Mouse (Mus musculus): ENCODE results near the gene Dnajc9. TPM values are rescaled to one million over a fixed set of nuclear protein-coding genes. Genes with fewer than 3 reads are reported as not detected.

Dnajc9 gene
- polyA plus RNA-seq, 1 experiment from 2014 or later, result 158 TPM

DNA sequence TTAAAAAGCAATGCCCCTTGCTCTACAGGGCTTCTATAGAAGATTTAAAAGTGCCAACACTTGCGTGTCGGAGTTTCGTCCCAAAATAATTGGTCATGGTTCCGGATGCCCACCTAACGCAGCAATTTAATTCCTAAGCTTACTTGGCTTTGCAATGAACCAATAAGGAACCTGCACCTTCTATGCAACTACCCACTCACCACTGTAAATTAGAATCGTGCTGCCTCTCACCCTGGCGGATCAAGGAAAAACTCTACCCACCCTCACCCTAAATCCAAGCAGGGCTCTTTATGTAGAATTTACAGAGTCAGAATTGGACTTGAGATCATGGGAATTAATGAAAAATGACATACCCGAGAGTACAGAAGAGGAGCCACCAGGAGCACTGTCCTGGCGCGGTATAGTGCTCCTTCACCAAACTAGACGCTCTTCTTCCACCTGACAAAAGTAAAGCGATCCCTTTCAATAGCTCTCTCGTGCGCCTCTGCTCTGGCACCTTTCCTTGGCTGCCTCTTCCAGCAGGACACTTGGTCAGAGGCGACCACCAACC lies 41.2 kb downstream of the Dnajc9 start:
- H3K27me3 ChIP-seq, result no peaks in the 10 kb centered on the region
- H3K4me3 ChIP-seq, result peak overlapping the region; percentile 73
- H3K27ac ChIP-seq, result peak overlapping the region; percentile 90
- H3K9me3 ChIP-seq (replicated peaks), result no peaks in the 10 kb centered on the region
- peak overlapping the region; percentile 73 for H3K4me2 ChIP-seq (replicated peaks)
- peak; percentile 49 for ATAC-seq (ENCODE audit: low FRiP score)
- WGBS, result 5% methylated on average over 15 of the region's 15 CpGs
- H3K4me1 ChIP-seq, result peaks cover 16% of the 10 kb centered on the region
- peaks cover 28% of the 10 kb centered on the region for H3K36me3 ChIP-seq
- peak overlapping the region; percentile 73 for H3K9ac ChIP-seq

DNA sequence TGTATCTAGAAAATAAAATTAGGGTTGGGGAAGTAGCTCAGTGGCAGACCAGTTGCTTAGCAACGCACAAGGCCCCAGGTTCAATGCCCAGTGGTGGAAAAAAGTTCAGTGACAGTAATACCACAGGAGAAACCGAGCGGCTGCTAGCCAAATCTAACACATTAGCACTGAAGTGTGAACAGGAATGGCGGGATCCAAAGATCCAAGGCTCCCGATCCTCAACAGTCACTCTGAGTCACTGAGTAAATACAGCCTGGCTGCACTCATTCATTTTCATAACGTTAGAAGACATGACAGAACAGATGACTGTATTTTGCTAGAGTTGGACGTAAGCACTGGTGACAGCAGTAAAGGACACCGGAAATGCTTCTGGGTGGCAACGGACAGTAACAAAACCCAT lies 42.8 kb downstream of the Dnajc9 start:
- Histone ChIP-seq H3K4me3 (no peak overlapping the region), H3K27ac (no peak overlapping the region), H3K4me1 (peaks cover 16% of the 10 kb centered on the region), H3K27me3 (no peaks in the 10 kb centered on the region), H3K9ac (no peak overlapping the region), H3K36me3 (peaks cover 30% of the 10 kb centered on the region), H3K4me2 (replicated peaks) (no peak overlapping the region), H3K9me3 (replicated peaks) (no peaks in the 10 kb centered on the region)
- WGBS, result 92% methylated on average over 9 of the region's 9 CpGs
- ATAC-seq (ENCODE audit: low FRiP score), result no peak

DNA sequence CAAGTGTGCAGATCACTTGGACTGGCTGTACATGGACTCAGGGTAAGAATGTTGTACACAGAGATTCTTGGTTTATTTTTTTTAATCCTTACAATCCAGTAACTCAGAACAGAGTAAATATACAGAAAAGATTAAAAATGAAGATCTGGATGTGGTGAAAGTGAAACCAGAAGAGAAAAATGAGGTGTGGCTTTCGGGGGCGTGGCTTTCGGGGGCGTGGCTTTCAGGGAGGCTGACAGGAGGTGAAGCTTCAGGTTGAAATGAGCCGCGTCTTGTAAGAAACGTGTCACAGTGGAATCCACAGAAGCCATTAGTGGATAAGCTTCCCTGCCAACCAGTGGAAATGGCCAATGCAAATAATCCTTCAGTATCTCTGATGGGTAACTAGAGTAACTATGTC lies 47.8 kb downstream of the Dnajc9 start:
- peaks cover 58% of the 10 kb centered on the region for H3K36me3 ChIP-seq

DNA sequence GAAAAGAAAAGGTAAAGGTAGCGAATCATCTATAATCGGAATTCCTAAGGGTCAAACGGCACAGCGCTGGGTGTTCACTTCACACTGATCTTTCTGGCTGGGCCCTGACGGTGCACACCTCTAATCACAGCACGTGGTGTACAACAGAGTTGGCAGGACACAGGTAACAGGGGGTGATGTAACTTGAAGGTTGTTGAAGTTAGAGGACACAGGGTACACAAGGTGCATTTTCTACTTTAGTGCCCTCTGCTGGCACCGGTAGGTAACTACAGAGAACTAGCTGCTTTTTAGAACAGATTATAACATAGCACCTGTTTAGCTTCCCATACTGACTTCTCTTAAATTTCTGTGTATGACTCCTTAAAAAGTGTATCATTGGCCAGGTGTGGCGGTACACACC lies 48.6 kb downstream of the Dnajc9 start:
- no peaks in the 10 kb centered on the region for H3K9me3 ChIP-seq (replicated peaks)
- H3K27ac ChIP-seq, result no peak overlapping the region
- H3K36me3 ChIP-seq, result peaks cover 62% of the 10 kb centered on the region
- H3K4me1 ChIP-seq, result no peaks in the 10 kb centered on the region
- ATAC-seq (ENCODE audit: low FRiP score), result no peak
- no peaks in the 10 kb centered on the region for H3K27me3 ChIP-seq
- no peak overlapping the region for H3K4me2 ChIP-seq (replicated peaks)
- no peak overlapping the region for H3K9ac ChIP-seq
- WGBS, result 84% methylated on average over 8 of the region's 8 CpGs
- no peak overlapping the region for H3K4me3 ChIP-seq

More for the DNA sequence above, 47.8 kb downstream of the Dnajc9 start:
- Histone ChIP-seq H3K27ac (no peak overlapping the region), H3K9me3 (replicated peaks) (no peaks in the 10 kb centered on the region), H3K4me1 (no peaks in the 10 kb centered on the region), H3K9ac (no peak overlapping the region), H3K27me3 (no peaks in the 10 kb centered on the region), H3K4me2 (replicated peaks) (no peak overlapping the region), H3K4me3 (no peak overlapping the region)
- ATAC-seq (ENCODE audit: low FRiP score), result no peak
- 83% methylated on average over 7 of the region's 7 CpGs for whole genome bisulfite sequencing

DNA sequence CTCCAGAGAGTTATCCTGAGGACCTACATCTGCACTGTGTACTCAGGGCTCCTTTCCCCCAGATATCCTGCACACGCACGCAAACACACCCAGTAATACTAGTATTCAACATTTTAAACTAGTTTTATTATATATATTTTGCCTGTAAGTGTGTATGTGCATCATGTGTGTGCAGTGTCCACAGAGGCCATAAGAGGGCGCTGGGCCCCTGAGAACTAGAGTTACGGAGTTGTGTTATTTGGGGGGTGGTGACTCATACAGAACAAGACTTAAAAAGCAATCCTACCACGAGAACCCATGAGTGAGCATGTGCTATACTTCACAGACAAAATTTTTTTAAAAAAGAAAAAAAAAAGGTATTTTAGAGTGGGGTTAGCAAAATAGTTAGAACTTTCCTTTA lies 49.3 kb downstream of the Dnajc9 start:
- Histone ChIP-seq H3K4me3 (no peak overlapping the region), H3K9ac (no peak overlapping the region), H3K27ac (no peak overlapping the region), H3K9me3 (replicated peaks) (no peaks in the 10 kb centered on the region), H3K4me1 (no peaks in the 10 kb centered on the region), H3K36me3 (peaks cover 62% of the 10 kb centered on the region), H3K27me3 (no peaks in the 10 kb centered on the region), H3K4me2 (replicated peaks) (no peak overlapping the region)
- 94% methylated on average over 5 of the region's 5 CpGs for WGBS
- no peak for ATAC-seq (ENCODE audit: low FRiP score)

Other genes starting within 250 kb of the Dnajc9 start
- 5.8 and 6.9 TPM in 2 replicates for gene Kcnk5, start 207.1 kb downstream of the Dnajc9 start, polyA plus RNA-seq (2016; fragmentation: Nextera tagmentation; extraction: Ambion mirVana)
- gene Kcnk16, start 119.7 kb downstream of the Dnajc9 start, polyA plus RNA-seq (2016; fragmentation: Nextera tagmentation; extraction: Ambion mirVana), result 0.14 TPM in 1 of 2 replicates, not detected in the other
- gene Nudt13, start 94.2 kb downstream of the Dnajc9 start, polyA plus RNA-seq (2016; fragmentation: Nextera tagmentation; extraction: Ambion mirVana), result 11.7 and 12.5 TPM in 2 replicates
- 55.0 and 59.5 TPM in 2 replicates for gene Ecd, start 40.8 kb downstream of the Dnajc9 start, polyA plus RNA-seq (2016; fragmentation: Nextera tagmentation; extraction: Ambion mirVana)
- gene Fam149b, start 40.7 kb downstream of the Dnajc9 start, polyA plus RNA-seq (2016; fragmentation: Nextera tagmentation; extraction: Ambion mirVana), result 52.5 and 53.2 TPM in 2 replicates
- 65.0 and 67.4 TPM in 2 replicates for gene Mrps16, start 4.7 kb upstream of the Dnajc9 start, polyA plus RNA-seq (2016; fragmentation: Nextera tagmentation; extraction: Ambion mirVana)
- gene Cfap70, start 63.3 kb upstream of the Dnajc9 start, polyA plus RNA-seq (2016; fragmentation: Nextera tagmentation; extraction: Ambion mirVana), result 0.73 and 2.3 TPM in 2 replicates
- gene Anxa7, start 91.2 kb upstream of the Dnajc9 start, polyA plus RNA-seq (2016; fragmentation: Nextera tagmentation; extraction: Ambion mirVana), result 19.9 TPM in 2 replicates
- gene Mss51, start 108.0 kb upstream of the Dnajc9 start, polyA plus RNA-seq (2016; fragmentation: Nextera tagmentation; extraction: Ambion mirVana), result 0.82 and 0.83 TPM in 2 replicates
- gene Ppp3cb, start 157.7 kb upstream of the Dnajc9 start, polyA plus RNA-seq (2016; fragmentation: Nextera tagmentation; extraction: Ambion mirVana), result 69.4 and 74.0 TPM in 2 replicates

All from hindbrain, embryonic 12.5 days (tissue).